Mouse (Mus musculus) regulatory T cell (primary cell): ENCODE data around the gene Wdr20.

Experiments
- in situ Hi-C: fragments of 300-600 bp; cut with MboI, MseI; formaldehyde crosslinking; loops from one replicate; pipeline ENCODE4 v1.15.1; 2025; ENCODE audit warnings: high pct_unique_total_duplicates

Gene Wdr20

GRCm38 (mm10) chr12:110777853-110778252 lies 40.1 kb downstream of the Wdr20 start:
- in situ Hi-C loops, result no loop called here

GRCm38 (mm10) chr12:110779296-110779695 lies 41.6 kb downstream of the Wdr20 start:
- in situ Hi-C loops, result no loop called here

DNA sequence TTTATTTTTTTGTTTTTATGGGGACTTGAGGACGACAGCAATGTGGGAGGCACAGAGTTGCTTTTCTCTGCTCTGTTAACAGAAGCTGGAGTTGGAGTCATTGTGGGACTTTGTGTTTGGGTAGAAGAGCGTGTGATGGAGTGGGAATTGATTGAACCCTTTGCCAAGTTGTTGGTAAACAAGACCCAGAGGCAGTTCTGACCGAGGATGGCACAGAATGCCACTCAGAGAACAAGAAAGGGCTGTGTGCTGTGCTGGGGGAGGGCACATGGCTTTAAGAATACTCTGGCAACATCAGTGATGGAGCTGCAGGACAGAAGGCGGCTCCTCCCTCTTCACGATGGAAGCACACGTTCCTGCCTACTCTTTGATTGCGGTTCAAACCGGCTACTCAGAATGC lies 43.4 kb downstream of the Wdr20 start:
- in situ Hi-C loops, result no loop called here

DNA sequence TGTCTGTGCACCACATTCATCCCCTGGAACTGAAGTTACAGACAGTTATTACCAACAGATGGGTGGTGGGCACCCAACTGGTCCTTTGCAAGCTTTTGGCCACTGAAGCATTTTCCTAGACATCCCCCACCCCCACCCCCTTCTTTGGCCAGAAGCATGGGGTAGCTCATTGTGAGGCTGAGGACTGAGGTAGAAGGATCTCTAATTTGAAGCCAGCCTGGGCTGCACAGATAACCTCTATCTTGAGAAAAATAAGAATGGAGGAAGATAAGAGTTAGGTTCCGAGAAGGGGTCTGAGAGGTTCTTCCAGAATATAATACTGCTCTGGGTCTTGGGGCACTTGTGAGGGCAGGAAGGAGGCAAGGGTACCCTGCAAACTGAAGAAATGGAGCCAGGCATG lies 44.5 kb downstream of the Wdr20 start:
- in situ Hi-C loops, result no loop called here

GRCm38 (mm10) chr12:110784211-110784610 lies 46.5 kb downstream of the Wdr20 start:
- in situ Hi-C loops, result no loop called here

- in situ Hi-C loops, result no loop called here
Measured at GRCm38 (mm10) chr12:110786243-110786642, 48.5 kb downstream of the Wdr20 start.

DNA sequence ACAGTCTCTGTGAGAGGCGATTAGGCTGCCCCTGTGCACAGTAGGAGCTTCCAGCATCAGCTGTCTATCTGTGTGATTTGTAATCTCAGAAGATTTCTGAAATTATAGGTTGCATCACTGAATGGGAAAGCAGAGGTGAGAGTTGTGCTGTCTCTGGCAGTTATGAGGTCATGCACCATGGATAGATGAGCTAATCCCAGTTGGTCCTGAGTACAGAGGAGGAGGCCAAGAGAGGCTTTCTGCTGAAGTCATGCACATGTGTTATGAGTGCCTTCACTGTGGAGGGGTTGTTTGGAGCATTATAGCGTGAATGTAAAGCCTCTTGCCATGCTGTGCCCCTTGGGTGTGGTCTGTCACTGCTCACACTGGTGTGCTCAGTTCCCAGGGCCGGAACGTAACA lies 52.8 kb downstream of the Wdr20 start:
- in situ Hi-C loops, result no loop called here

GRCm38 (mm10) chr12:110791026-110791425 lies 53.3 kb downstream of the Wdr20 start:
- in situ Hi-C loops, result no loop called here

DNA sequence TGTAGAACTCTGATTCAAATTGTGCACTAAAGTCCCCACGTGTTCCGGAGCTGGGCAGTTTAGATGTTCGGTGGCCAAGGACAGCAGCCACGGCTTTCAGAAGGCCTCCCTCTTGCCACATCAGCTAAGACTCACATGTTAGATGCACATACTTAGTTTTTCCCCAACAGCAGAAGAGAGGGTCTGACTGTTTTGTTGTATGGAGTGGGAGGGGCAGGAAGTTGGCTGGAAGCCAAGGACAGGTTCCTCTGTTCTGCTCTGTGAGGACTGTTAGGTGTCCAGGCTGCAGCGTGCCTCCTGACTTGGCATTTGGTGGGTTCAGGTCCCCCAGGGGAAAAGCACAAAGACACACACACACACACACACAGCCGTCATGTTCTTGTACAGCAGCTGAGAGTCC lies 57.3 kb downstream of the Wdr20 start:
- in situ Hi-C loops, result no loop called here

- in situ Hi-C loops, result no loop called here
Measured at GRCm38 (mm10) chr12:110796748-110797147, 59.0 kb downstream of the Wdr20 start.

GRCm38 (mm10) chr12:110797202-110797601 lies 59.5 kb downstream of the Wdr20 start:
- in situ Hi-C loops, result no loop called here

GRCm38 (mm10) chr12:110797842-110798431 lies 60.2 kb downstream of the Wdr20 start:
- in situ Hi-C loops, result no loop called here

DNA sequence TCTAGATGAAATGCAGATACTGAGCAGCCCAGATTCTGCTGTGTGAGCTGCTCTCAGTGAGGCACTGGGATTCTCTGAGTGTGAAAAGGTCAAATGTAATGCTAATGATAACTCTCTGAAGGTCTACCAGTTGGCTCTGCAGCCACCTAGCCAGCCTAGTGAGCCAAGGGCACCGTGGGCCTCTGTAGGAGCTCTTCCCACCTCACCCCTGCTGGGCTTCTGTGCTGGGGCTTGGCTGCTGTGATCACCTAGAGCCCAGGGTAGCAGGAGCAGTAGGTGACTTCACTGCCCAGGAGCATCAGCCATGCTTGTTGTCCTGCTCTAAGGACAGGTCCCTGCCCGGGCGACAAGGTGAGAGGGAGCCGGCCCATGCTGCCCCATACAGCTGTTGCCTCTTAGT lies 61.5 kb downstream of the Wdr20 start:
- in situ Hi-C loops, result no loop called here

- in situ Hi-C loops, result no loop called here
Measured at GRCm38 (mm10) chr12:110801876-110802464, 64.2 kb downstream of the Wdr20 start.

DNA sequence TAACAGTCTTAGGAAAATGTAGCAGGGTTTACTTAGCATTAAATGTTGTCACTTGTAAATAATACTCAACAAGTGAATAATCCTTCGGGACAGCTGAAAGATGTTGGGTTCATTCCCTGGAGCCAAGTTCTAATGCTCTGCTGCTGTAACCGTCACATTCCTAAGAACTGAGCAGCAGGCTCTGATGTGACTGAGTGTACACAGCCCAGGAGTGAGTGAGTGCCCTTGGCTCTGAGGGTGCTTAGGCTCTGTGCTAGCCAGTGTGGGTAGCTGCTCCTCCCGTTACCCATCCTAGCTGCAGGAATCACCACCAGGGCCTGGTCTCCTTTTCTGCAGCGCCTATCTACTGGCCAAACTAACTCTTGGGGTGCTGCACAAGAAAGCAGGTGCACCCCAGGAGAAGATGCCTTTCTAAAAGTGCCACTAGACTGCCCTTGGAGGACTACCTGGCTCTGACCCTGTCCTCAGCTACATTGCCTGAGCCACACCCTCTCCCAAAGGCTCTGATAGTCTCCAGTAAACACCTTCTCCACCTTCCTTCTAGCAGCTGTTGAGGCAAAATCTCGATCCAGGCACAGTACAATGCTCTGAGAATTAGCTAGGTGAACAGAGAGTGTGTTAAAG lies 65.0 kb downstream of the Wdr20 start:
- in situ Hi-C loops, result no loop called here

- in situ Hi-C loops, result no loop called here
Measured at GRCm38 (mm10) chr12:110804261-110804660, 66.5 kb downstream of the Wdr20 start.

- in situ Hi-C loops, result no loop called here
Measured at GRCm38 (mm10) chr12:110806301-110806970, 68.7 kb downstream of the Wdr20 start.

GRCm38 (mm10) chr12:110808430-110808829 lies 70.7 kb downstream of the Wdr20 start:
- in situ Hi-C loops, result no loop called here

DNA sequence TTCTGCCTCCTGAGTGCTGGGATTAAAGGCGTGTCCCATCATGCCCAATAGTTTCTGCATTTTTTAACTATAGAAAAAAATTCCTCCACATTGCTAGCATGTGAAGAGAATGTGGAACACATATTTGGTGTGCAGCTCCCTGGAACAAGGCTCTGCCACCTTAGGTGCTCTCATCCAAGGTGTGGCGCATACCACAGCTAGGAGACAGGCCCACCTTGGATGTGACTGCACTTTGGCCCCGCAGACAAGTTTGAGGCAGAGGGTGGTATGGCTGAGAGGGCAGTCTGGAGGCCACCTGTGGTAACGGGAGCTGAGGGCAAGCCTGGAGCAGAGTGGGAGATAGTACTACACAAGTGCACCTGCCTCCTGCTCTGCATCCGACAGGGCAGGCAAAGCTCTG lies 71.1 kb downstream of the Wdr20 start:
- in situ Hi-C loops, result no loop called here

DNA sequence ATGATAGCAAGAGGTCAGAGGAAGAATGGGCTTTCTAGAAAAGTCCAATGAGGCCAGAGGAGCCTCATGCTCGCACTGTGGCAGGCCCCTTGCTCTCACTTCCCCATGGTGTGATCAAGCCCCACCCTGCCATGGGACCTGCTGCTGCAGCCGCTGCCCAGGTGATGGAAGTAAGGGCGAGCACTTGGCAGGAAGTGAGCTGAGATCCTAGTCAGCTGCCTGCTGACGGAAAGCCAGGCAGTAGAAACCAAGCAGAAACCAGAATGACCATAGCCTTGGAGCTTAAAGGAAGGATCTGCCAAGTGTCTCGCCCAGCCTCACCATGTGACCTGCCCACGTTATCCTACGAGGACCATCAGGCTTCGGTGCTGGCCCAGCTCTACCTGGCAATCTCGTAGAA lies 75.4 kb downstream of the Wdr20 start:
- in situ Hi-C loops, result no loop called here

- in situ Hi-C loops, result no loop called here
Measured at GRCm38 (mm10) chr12:110813624-110814023, 75.9 kb downstream of the Wdr20 start.

DNA sequence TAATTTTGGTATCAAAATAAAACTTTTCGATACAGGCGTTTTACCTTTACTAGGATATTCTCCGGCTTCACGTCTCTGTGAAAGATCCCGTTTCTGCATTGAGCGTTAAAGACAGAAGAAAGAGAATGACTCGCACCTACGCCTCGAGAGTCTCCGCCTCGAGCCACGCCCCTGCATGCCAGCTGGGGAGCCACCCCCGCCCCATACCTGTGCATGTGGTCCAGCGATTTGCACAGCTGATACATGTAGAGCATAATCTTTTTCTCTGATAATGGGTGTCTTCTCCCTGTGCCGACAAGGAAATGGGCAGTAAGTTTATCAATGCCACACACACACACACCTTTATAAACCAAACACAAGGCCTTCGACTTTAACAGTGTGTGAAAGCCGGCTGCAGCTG lies 77.2 kb downstream of the Wdr20 start:
- in situ Hi-C loops, result no loop called here

DNA sequence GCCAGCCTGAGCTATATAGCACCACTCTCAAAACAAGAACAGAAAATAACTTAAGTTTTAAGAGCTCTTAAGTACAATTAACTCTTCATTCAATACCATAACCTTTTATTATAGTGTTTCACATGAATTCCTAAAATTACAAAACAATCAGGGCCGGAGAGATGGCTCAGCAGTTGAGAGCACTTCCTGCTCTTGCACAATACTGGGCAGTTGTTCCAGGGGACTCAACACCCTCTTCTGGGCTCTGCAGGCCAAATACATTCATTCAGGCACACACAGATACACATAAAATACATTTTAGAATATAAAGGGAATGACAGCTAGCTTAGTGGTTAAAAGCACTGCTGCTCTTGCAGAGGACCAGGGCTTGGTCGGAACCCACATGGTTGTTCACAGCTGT lies 79.1 kb downstream of the Wdr20 start:
- in situ Hi-C loops, result no loop called here
